Mouse (Mus musculus) limb, embryonic 12.5 days (tissue): Measurements from ENCODE around the gene Tex13a. TPM values are rescaled to one million over a fixed set of nuclear protein-coding genes. Genes with fewer than 3 reads are reported as not detected.

Experiments used
- ATAC-seq: fragments of 200-750 bp; cut with Nextera tagmentation; 2 replicates; pipeline ENCODE4 v1.8.0; 2017; ENCODE audit warnings: low read depth, moderate TSS enrichment; ENCODE audit not compliant: insufficient number of reproducible peaks, insufficient read depth, low FRiP score, low TSS enrichment
- H3K27ac ChIP-seq: fragments of 300-500 bp; sonication (generic); 2 replicates; pipeline ENCODE4 v1.5.1; 2016; ENCODE audit warnings: mild to moderate bottlenecking, moderate library complexity
- H3K27me3 ChIP-seq: fragments of 300-500 bp; sonication (generic); 2 replicates; pipeline ENCODE4 v1.6.1; 2016; ENCODE audit warnings: mild to moderate bottlenecking, moderate library complexity
- H3K36me3 ChIP-seq: fragments of 300-500 bp; sonication (generic); 2 replicates; pipeline ENCODE4 v1.6.1; 2016; ENCODE audit warnings: mild to moderate bottlenecking, moderate library complexity
- H3K4me1 ChIP-seq: fragments of 300-500 bp; sonication (generic); replicated peaks from 2 replicates; pipeline ENCODE4 v1.6.1; 2016
- H3K4me2 ChIP-seq: fragments of 300-500 bp; sonication (generic); 2 replicates; pipeline ENCODE4 v1.6.1; 2016; ENCODE audit warnings: mild to moderate bottlenecking, moderate library complexity
- H3K4me3 ChIP-seq: fragments of 300-500 bp; sonication (generic); replicated peaks from 2 replicates; pipeline ENCODE4 v1.5.1; 2016; ENCODE audit warnings: mild to moderate bottlenecking
- H3K9ac ChIP-seq: fragments of 300-500 bp; sonication (generic); replicated peaks from 2 replicates; pipeline ENCODE4 v1.6.1; 2016; ENCODE audit warnings: mild to moderate bottlenecking, moderate library complexity
- H3K9me3 ChIP-seq: fragments of 300-500 bp; sonication (generic); 2 replicates; pipeline ENCODE4 v1.6.1; 2016; ENCODE audit warnings: mild to moderate bottlenecking, moderate library complexity
- WGBS: fragments of 180-500 bp; shearing (Covaris S2); methylation state at CpG from one replicate; pipeline ENCODE4 v1.1.7; 2016; 5-methylcytosine and 5-hydroxymethylcytosine counted together
- polyA plus RNA-seq: library from polyadenylated mRNA; unstranded; fragments of >200 nt; fragmentation: Nextera tagmentation; extraction: Ambion mirVana; gene quantifications from 2 replicates; pipeline ENCODE4 v1.2.1, GENCODE M21; 2016

The Tex13a gene
- not detected in 2 replicates for polyA plus RNA-seq

- Histone ChIP-seq H3K4me2 (no peak within 1 kb of the TSS), H3K36me3 (no peaks in the 10 kb centered on the region), H3K27ac (no peak within 1 kb of the TSS), H3K27me3 (no peaks in the 10 kb centered on the region; the same call in 1 of the 2 replicates), H3K4me3 (no peak within 1 kb of the TSS), H3K9ac (no peak within 1 kb of the TSS), H3K4me1 (no peaks in the 10 kb centered on the region), H3K9me3 (no peaks in the 10 kb centered on the region)
- no peak for ATAC-seq
- WGBS = 73% methylated on average over 3 of the region's 3 CpGs
Observed at GRCm38 (mm10) chrX:138209480-138209879, at the start of gene Tex13a. Gene Tex13a (minus strand): TSS chrX:138209580.

- ATAC-seq = peak; percentile 52; the same call in 1 of the 2 replicates
- Histone ChIP-seq H3K4me3 (no peak overlapping the region), H3K27me3 (no peaks in the 10 kb centered on the region), H3K36me3 (no peaks in the 10 kb centered on the region), H3K27ac (no peak overlapping the region), H3K9ac (no peak overlapping the region), H3K4me2 (no peak overlapping the region), H3K9me3 (no peaks in the 10 kb centered on the region), H3K4me1 (no peaks in the 10 kb centered on the region)
- 51% methylated on average over 4 of the region's 4 CpGs for WGBS
Observed at GRCm38 (mm10) chrX:138234626-138235025, 25.2 kb upstream of the Tex13a start.

GRCm38 (mm10) chrX:138170146-138170545 is 39.2 kb downstream of the Tex13a start:
- 14% methylated on average over 3 of the region's 3 CpGs for WGBS
- Histone ChIP-seq H3K9me3 (no peaks in the 10 kb centered on the region), H3K27me3 (no peaks in the 10 kb centered on the region), H3K4me1 (no peaks in the 10 kb centered on the region), H3K27ac (no peak overlapping the region), H3K4me2 (no peak overlapping the region), H3K4me3 (no peak overlapping the region), H3K9ac (no peak overlapping the region), H3K36me3 (no peaks in the 10 kb centered on the region)
- no peak for ATAC-seq
